Mouse (Mus musculus) thymus, adult 2 months (tissue): ENCODE measurements around the gene Yeats2.

Source experiments
- CTCF ChIP-seq: fragments of 200-500 bp; IDR thresholded peaks from 2 replicates; pipeline ENCODE4 v1.5.1; 2012; ENCODE audit warnings: mild to moderate bottlenecking, control low read depth, low read length, moderate library complexity, borderline replicate concordance; ENCODE audit not compliant: control insufficient read depth, poor library complexity, insufficient read depth; ENCODE audit errors: extremely low read depth
- POLR2A ChIP-seq: fragments of 200-500 bp; IDR thresholded peaks from 2 replicates; pipeline ENCODE4 v1.6.1; 2012; ENCODE audit warnings: mild to moderate bottlenecking, low read length, control low read depth, moderate library complexity; ENCODE audit not compliant: control insufficient read depth, poor library complexity, insufficient read depth; ENCODE audit errors: extremely low read depth

DNA sequence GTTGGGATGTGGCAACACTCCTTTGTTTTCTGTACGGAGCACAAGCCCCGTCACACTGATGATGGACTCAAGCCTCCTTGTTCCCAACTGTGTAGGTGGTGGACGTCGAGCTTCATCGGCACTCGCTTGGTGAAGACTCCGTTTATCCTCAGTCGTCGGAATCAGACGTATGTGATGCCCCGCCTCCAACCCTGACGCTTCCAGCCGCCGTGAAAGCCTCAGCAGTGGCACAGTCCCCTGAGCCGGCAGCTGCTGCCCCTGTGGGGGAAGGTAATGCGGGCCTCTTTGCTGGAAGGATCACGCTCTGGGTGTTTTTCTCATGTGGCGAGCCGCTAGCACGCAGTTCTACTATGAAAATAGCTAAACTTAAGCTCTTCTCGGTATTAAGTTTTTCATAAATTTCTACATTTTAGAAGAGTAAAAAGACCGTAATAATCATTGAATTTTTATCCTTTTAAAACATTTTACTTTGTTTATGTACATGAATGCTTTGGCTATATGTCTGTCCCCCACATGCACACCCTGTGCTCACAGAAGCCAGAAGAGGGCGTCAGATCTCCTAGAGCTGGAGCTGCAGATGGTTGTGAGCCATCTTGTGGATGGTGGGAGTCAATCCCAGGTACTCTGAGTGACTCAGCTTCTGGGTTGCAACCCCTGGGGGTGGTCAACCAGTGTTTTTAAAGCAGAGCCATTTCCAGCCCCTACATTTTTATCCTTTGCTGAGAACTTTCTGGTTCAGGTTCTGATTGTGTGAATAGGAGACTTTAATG lies 38.7 kb downstream of the Yeats2 start:
- TF ChIP-seq CTCF (no peak), POLR2A (no peak)
